Mouse (Mus musculus) embryonic facial prominence, embryonic 15.5 days (tissue): ENCODE results near the gene Ppm1l. TPM values are rescaled to one million over a fixed set of nuclear protein-coding genes. Genes with fewer than 3 reads are reported as not detected.

Experiments
- ATAC-seq: fragments of 200-750 bp; cut with Nextera tagmentation; 2 replicates; pipeline ENCODE4 v1.8.0; 2017; ENCODE audit warnings: low read depth, moderate TSS enrichment; ENCODE audit not compliant: insufficient number of reproducible peaks, low FRiP score, low TSS enrichment
- H3K27ac ChIP-seq: fragments of 300-500 bp; sonication (generic); replicated peaks from 2 replicates; pipeline ENCODE4 v1.5.1; 2015; ENCODE audit warnings: mild to moderate bottlenecking, inconsistent platforms
- H3K27me3 ChIP-seq: fragments of 300-500 bp; sonication (generic); 2 replicates; pipeline ENCODE4 v1.6.1; 2015; ENCODE audit warnings: inconsistent platforms
- H3K36me3 ChIP-seq: fragments of 300-500 bp; sonication (generic); 2 replicates; pipeline ENCODE4 v1.6.1; 2015; ENCODE audit warnings: mild to moderate bottlenecking, inconsistent platforms
- H3K4me1 ChIP-seq: fragments of 300-500 bp; sonication (generic); 2 replicates; pipeline ENCODE4 v1.6.1; 2015; ENCODE audit warnings: inconsistent platforms
- H3K4me2 ChIP-seq: fragments of 300-500 bp; sonication (generic); replicated peaks from 2 replicates; pipeline ENCODE4 v1.6.1; 2015; ENCODE audit warnings: mild to moderate bottlenecking, inconsistent platforms
- H3K4me3 ChIP-seq: fragments of 300-500 bp; sonication (generic); replicated peaks from 2 replicates; pipeline ENCODE4 v1.5.1; 2015; ENCODE audit warnings: mild to moderate bottlenecking, inconsistent platforms
- H3K9ac ChIP-seq: fragments of 300-500 bp; sonication (generic); 2 replicates; pipeline ENCODE4 v1.6.1; 2015; ENCODE audit warnings: inconsistent platforms
- H3K9me3 ChIP-seq: fragments of 300-500 bp; sonication (generic); replicated peaks from 2 replicates; pipeline ENCODE4 v1.6.1; 2016; ENCODE audit warnings: inconsistent platforms
- WGBS: fragments of 180-500 bp; shearing (Covaris S2); methylation state at CpG from one replicate; pipeline ENCODE4 v1.1.7; 2015; 5-methylcytosine and 5-hydroxymethylcytosine counted together
- polyA plus RNA-seq: library from polyadenylated mRNA; unstranded; fragments of >200 nt; fragmentation: Nextera tagmentation; extraction: Ambion mirVana; gene quantifications from 2 replicates; pipeline ENCODE4 v1.2.1, GENCODE M21; 2015

Ppm1l gene
- polyA plus RNA-seq, 1 experiment from 2014 or later: 7.3 TPM

GRCm38 (mm10) chr3:69578791-69579190, 262.1 kb downstream of the Ppm1l start:
- H3K27ac ChIP-seq: no peak overlapping the region
- no peaks in the 10 kb centered on the region for H3K9me3 ChIP-seq
- 92% methylated on average over 1 of the region's 1 CpGs for WGBS
- H3K4me3 ChIP-seq: no peak overlapping the region
- ATAC-seq: no peak
- H3K27me3 ChIP-seq: no peaks in the 10 kb centered on the region
- H3K9ac ChIP-seq: no peak overlapping the region
- no peaks in the 10 kb centered on the region for H3K4me1 ChIP-seq
- H3K36me3 ChIP-seq: peaks cover 11% of the 10 kb centered on the region; the same call in 1 of the 2 replicates
- H3K4me2 ChIP-seq: no peak overlapping the region

- no peak overlapping the region for H3K4me2 ChIP-seq
- H3K4me1 ChIP-seq: 0 out of 2 replicates have a peak, but pooled peaks cover 5% of the 10 kb centered on the region
- no peaks in the 10 kb centered on the region for H3K36me3 ChIP-seq
- no peak overlapping the region for H3K9ac ChIP-seq
- no peaks in the 10 kb centered on the region for H3K27me3 ChIP-seq
- no peak for ATAC-seq
- WGBS: 91% methylated on average over 1 of the region's 1 CpGs
- H3K4me3 ChIP-seq: no peak overlapping the region
- H3K27ac ChIP-seq: no peak overlapping the region
- H3K9me3 ChIP-seq: no peaks in the 10 kb centered on the region
Observed at GRCm38 (mm10) chr3:69583798-69584197, 267.1 kb downstream of the Ppm1l start.

GRCm38 (mm10) chr3:69588101-69588760, 271.6 kb downstream of the Ppm1l start:
- H3K4me1 ChIP-seq: 0 out of 2 replicates have a peak, but pooled peaks cover 5% of the 10 kb centered on the region
- no peaks in the 10 kb centered on the region for H3K36me3 ChIP-seq
- H3K27me3 ChIP-seq: no peaks in the 10 kb centered on the region
- H3K27ac ChIP-seq: no peak overlapping the region
- no peak overlapping the region for H3K4me2 ChIP-seq
- H3K4me3 ChIP-seq: no peak overlapping the region
- 33% methylated on average over 10 of the region's 10 CpGs for WGBS
- no peak overlapping the region for H3K9ac ChIP-seq
- ATAC-seq: no peak
- H3K9me3 ChIP-seq: no peaks in the 10 kb centered on the region

- no peak for ATAC-seq
- H3K27ac ChIP-seq: no peak overlapping the region
- no peaks in the 10 kb centered on the region for H3K36me3 ChIP-seq
- H3K4me2 ChIP-seq: no peak overlapping the region
- no peak overlapping the region for H3K4me3 ChIP-seq
- H3K9me3 ChIP-seq: no peaks in the 10 kb centered on the region
- peaks cover under 1% of the 10 kb centered on the region; the same call in 1 of the 2 replicates for H3K4me1 ChIP-seq
- no peak overlapping the region for H3K9ac ChIP-seq
- no peaks in the 10 kb centered on the region for H3K27me3 ChIP-seq
- WGBS: 86% methylated on average over 8 of the region's 8 CpGs
Observed at GRCm38 (mm10) chr3:69593426-69593825, 276.8 kb downstream of the Ppm1l start.

- no peak for ATAC-seq
- H3K4me1 ChIP-seq: no peaks in the 10 kb centered on the region; the same call in 1 of the 2 replicates
- no peak overlapping the region for H3K9ac ChIP-seq
- no peak overlapping the region for H3K27ac ChIP-seq
- no peaks in the 10 kb centered on the region for H3K36me3 ChIP-seq
- 70% methylated on average over 9 of the region's 9 CpGs for WGBS
- H3K27me3 ChIP-seq: no peaks in the 10 kb centered on the region
- H3K9me3 ChIP-seq: no peaks in the 10 kb centered on the region
- no peak overlapping the region for H3K4me3 ChIP-seq
- no peak overlapping the region for H3K4me2 ChIP-seq
Observed at GRCm38 (mm10) chr3:69594071-69594470, 277.4 kb downstream of the Ppm1l start.

GRCm38 (mm10) chr3:69596116-69596515, 279.5 kb downstream of the Ppm1l start:
- no peak overlapping the region for H3K4me3 ChIP-seq
- no peak overlapping the region for H3K4me2 ChIP-seq
- no peaks in the 10 kb centered on the region; the same call in 1 of the 2 replicates for H3K4me1 ChIP-seq
- 81% methylated on average over 3 of the region's 3 CpGs for WGBS
- no peaks in the 10 kb centered on the region for H3K9me3 ChIP-seq
- H3K27me3 ChIP-seq: no peaks in the 10 kb centered on the region
- H3K27ac ChIP-seq: no peak overlapping the region
- no peak overlapping the region for H3K9ac ChIP-seq
- ATAC-seq: no peak
- no peaks in the 10 kb centered on the region for H3K36me3 ChIP-seq

- Histone ChIP-seq H3K4me1 (no peaks in the 10 kb centered on the region; the same call in 1 of the 2 replicates), H3K36me3 (no peaks in the 10 kb centered on the region), H3K4me2 (peak overlapping the region; percentile 79), H3K4me3 (no peak overlapping the region), H3K27ac (no peak overlapping the region), H3K27me3 (no peaks in the 10 kb centered on the region), H3K9me3 (no peaks in the 10 kb centered on the region), H3K9ac (no peak overlapping the region)
- ATAC-seq: no peak
- 86% methylated on average over 6 of the region's 6 CpGs for WGBS
Observed at GRCm38 (mm10) chr3:69597211-69597610, 280.6 kb downstream of the Ppm1l start.

- no peak for ATAC-seq
- Histone ChIP-seq H3K27ac (peak overlapping the region; percentile 48; the same call in 1 of the 2 replicates), H3K9ac (peak overlapping the region; percentile 74; the same call in 1 of the 2 replicates), H3K4me3 (peak overlapping the region; percentile 67), H3K9me3 (no peaks in the 10 kb centered on the region), H3K4me2 (peak overlapping the region; percentile 79), H3K4me1 (no peaks in the 10 kb centered on the region; the same call in 1 of the 2 replicates), H3K27me3 (no peaks in the 10 kb centered on the region), H3K36me3 (no peaks in the 10 kb centered on the region)
- 11% methylated on average over 7 of the region's 7 CpGs for WGBS
Observed at GRCm38 (mm10) chr3:69597816-69598215, 281.2 kb downstream of the Ppm1l start.

GRCm38 (mm10) chr3:69598261-69599165, 281.9 kb downstream of the Ppm1l start, which contains the start of gene B3galnt1:
Gene B3galnt1, minus strand, starts transcription at chr3:69598960.
- ATAC-seq: peak; percentile 70
- Histone ChIP-seq H3K27ac (peak within 1 kb of the TSS; percentile 48), H3K4me1 (no peaks in the 10 kb centered on the region; the same call in 1 of the 2 replicates), H3K27me3 (no peaks in the 10 kb centered on the region), H3K9ac (peak within 1 kb of the TSS; percentile 74), H3K36me3 (no peaks in the 10 kb centered on the region), H3K4me3 (peak within 1 kb of the TSS; percentile 67), H3K9me3 (no peaks in the 10 kb centered on the region), H3K4me2 (peak within 1 kb of the TSS; percentile 79)
- WGBS: under 1% methylated on average over 96 of the region's 99 CpGs

GRCm38 (mm10) chr3:69599166-69599500, 282.5 kb downstream of the Ppm1l start:
- Histone ChIP-seq H3K4me2 (peak overlapping the region; percentile 79), H3K9me3 (no peaks in the 10 kb centered on the region), H3K4me1 (no peaks in the 10 kb centered on the region; the same call in 1 of the 2 replicates), H3K36me3 (no peaks in the 10 kb centered on the region), H3K27ac (peak overlapping the region; percentile 48; the same call in 1 of the 2 replicates), H3K9ac (peak overlapping the region; percentile 74), H3K27me3 (no peaks in the 10 kb centered on the region), H3K4me3 (peak overlapping the region; percentile 67)
- WGBS: 12% methylated on average over 5 of the region's 5 CpGs
- peak; percentile 9; the same call in 1 of the 2 replicates for ATAC-seq

GRCm38 (mm10) chr3:69606923-69607322, 290.3 kb downstream of the Ppm1l start:
- Histone ChIP-seq H3K9ac (no peak overlapping the region), H3K4me3 (no peak overlapping the region), H3K27me3 (no peaks in the 10 kb centered on the region), H3K27ac (no peak overlapping the region), H3K36me3 (no peaks in the 10 kb centered on the region), H3K9me3 (no peaks in the 10 kb centered on the region), H3K4me1 (no peaks in the 10 kb centered on the region), H3K4me2 (no peak overlapping the region)
- no peak for ATAC-seq
- 70% methylated on average over 1 of the region's 1 CpGs for WGBS
